Mouse (Mus musculus): ENCODE measurements around the gene Arnt2.

Gene Arnt2

GRCm38 (mm10) chr7:84231396-84231795 lies 178.6 kb downstream of the Arnt2 start:
- DNase-seq: no peak

GRCm38 (mm10) chr7:84227652-84228051 lies 182.3 kb downstream of the Arnt2 start:
- DNase-seq: no peak

- DNase-seq: no peak
These were observed 183.1 kb downstream of the Arnt2 start for GRCm38 (mm10) chr7:84226909-84227308.

GRCm38 (mm10) chr7:84212112-84212511 lies 197.9 kb downstream of the Arnt2 start:
- no peak for DNase-seq

- DNase-seq: no peak
These were observed 199.2 kb downstream of the Arnt2 start for GRCm38 (mm10) chr7:84210585-84211291.

GRCm38 (mm10) chr7:84203981-84204380 lies 206.0 kb downstream of the Arnt2 start:
- no peak for DNase-seq

- no peak for DNase-seq
These were observed 208.6 kb downstream of the Arnt2 start for GRCm38 (mm10) chr7:84201151-84202068.

GRCm38 (mm10) chr7:84197208-84197860 lies 212.6 kb downstream of the Arnt2 start:
- DNase-seq: no peak
